Mouse (Mus musculus) neural tube, embryonic 15.5 days (tissue): ENCODE measurements around the gene Madd. TPM values are rescaled to one million over a fixed set of nuclear protein-coding genes. Genes with fewer than 3 reads are reported as not detected.

Experiments
- ATAC-seq: fragments of 200-750 bp; cut with Nextera tagmentation; 2 replicates; pipeline ENCODE4 v1.8.0; 2017; ENCODE audit warnings: mild to moderate bottlenecking, moderate TSS enrichment, moderate library complexity; ENCODE audit not compliant: low FRiP score
- H3K27ac ChIP-seq: fragments of 300-500 bp; sonication (generic); replicated peaks from 2 replicates; pipeline ENCODE4 v1.5.1; 2015; ENCODE audit warnings: mild to moderate bottlenecking, inconsistent platforms
- H3K27me3 ChIP-seq: fragments of 300-500 bp; sonication (generic); replicated peaks from 2 replicates; pipeline ENCODE4 v1.6.1; 2015; ENCODE audit warnings: inconsistent platforms
- H3K36me3 ChIP-seq: fragments of 300-500 bp; sonication (generic); 2 replicates; pipeline ENCODE4 v1.6.1; 2015; ENCODE audit warnings: inconsistent platforms
- H3K4me1 ChIP-seq: fragments of 300-500 bp; sonication (generic); 2 replicates; pipeline ENCODE4 v1.6.1; 2015; ENCODE audit warnings: inconsistent platforms
- H3K4me2 ChIP-seq: fragments of 300-500 bp; sonication (generic); 2 replicates; pipeline ENCODE4 v1.6.1; 2015; ENCODE audit warnings: inconsistent platforms, mild to moderate bottlenecking, moderate library complexity
- H3K4me3 ChIP-seq: fragments of 300-500 bp; sonication (generic); replicated peaks from 2 replicates; pipeline ENCODE4 v1.5.1; 2015; ENCODE audit warnings: mild to moderate bottlenecking, inconsistent platforms
- H3K9ac ChIP-seq: fragments of 300-500 bp; sonication (generic); replicated peaks from 2 replicates; pipeline ENCODE4 v1.6.1; 2015; ENCODE audit warnings: mild to moderate bottlenecking, inconsistent platforms
- H3K9me3 ChIP-seq: fragments of 300-500 bp; sonication (generic); replicated peaks from 2 replicates; pipeline ENCODE4 v1.6.1; 2016; ENCODE audit warnings: inconsistent platforms
- WGBS: fragments of 180-500 bp; shearing (Covaris S2); methylation state at CpG from one replicate; pipeline ENCODE4 v1.1.7; 2015; ENCODE audit warnings: mixed read lengths; 5-methylcytosine and 5-hydroxymethylcytosine counted together
- polyA plus RNA-seq: library from polyadenylated mRNA; unstranded; fragments of >200 nt; fragmentation: Nextera tagmentation; extraction: Ambion mirVana; gene quantifications from 2 replicates; pipeline ENCODE4 v1.2.1, GENCODE M21; 2015

Gene Madd
- polyA plus RNA-seq, 1 experiment from 2014 or later: 54.5 TPM

DNA sequence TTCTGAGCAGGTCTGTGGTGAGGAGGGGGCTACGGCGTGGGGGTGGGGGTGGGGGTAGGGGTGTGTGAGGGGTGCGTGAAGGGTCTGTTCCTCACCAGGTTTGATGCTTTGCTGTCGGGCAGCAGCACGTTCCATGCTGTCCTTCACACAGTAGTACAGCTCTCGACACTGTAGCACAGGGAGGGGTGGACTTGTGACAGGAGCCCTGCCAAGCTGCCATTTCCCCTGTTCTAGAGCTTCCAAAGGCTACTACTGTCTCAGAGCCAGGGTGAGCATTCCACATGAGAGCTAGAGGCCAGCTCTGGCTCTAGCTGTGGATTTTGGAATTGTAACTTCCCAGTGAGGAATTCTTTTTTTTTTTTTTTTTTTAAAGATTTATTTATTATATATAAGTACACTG lies 40.7 kb downstream of the Madd start:
- 94% methylated on average over 6 of the region's 6 CpGs for WGBS
- no peak overlapping the region for H3K4me3 ChIP-seq
- peaks cover 91% of the 10 kb centered on the region for H3K36me3 ChIP-seq
- no peaks in the 10 kb centered on the region for H3K4me1 ChIP-seq
- H3K4me2 ChIP-seq: no peak overlapping the region
- no peaks in the 10 kb centered on the region for H3K9me3 ChIP-seq
- H3K27ac ChIP-seq: no peak overlapping the region
- ATAC-seq: no peak
- H3K27me3 ChIP-seq: no peaks in the 10 kb centered on the region
- H3K9ac ChIP-seq: no peak overlapping the region

DNA sequence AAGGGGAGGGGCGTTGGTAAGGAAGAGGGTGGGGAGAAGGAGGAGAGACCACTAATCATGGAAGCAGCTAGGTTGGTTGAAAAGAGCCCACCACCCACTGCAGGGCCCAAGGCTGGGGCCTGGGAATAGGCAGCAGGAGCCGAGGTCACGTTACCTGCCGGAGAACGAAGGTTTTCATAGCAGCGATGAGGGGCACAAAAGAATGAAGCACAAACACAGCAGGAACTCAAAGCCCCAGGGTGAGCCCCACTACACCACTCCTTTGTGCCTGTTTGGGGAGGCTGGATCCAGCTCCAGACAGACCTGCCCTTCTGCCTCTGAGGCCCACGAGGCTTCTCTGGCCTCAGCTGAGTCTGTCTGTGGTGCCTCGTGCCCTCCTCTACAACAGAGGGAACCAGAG lies 43.9 kb downstream of the Madd start:
- Histone ChIP-seq H3K4me1 (no peaks in the 10 kb centered on the region), H3K4me3 (no peak overlapping the region), H3K27ac (no peak overlapping the region), H3K36me3 (peaks cover 81% of the 10 kb centered on the region), H3K9ac (no peak overlapping the region), H3K4me2 (no peak overlapping the region), H3K27me3 (no peaks in the 10 kb centered on the region), H3K9me3 (no peaks in the 10 kb centered on the region)
- no peak for ATAC-seq
- 68% methylated on average over 8 of the region's 8 CpGs for WGBS

DNA sequence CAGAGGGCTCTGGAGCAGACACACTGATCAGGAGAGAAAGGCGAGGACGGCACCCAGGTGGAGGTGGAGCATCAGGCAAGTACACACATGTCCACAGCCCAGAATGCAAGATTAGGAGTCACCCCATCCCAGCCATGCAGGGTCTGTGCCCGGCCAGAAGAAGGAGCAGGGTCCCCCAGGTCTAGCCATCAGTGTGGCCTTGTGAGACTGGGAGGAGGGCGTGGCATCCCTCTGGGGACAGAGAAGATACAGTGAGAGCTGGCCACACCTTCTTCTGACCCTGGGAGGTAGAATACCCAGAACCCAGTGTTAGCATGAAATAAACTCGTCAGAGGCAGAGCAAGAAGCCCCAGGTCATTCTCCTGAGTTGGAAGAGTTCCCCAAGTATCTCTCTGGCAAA lies 44.3 kb downstream of the Madd start:
- no peaks in the 10 kb centered on the region for H3K4me1 ChIP-seq
- H3K36me3 ChIP-seq: peaks cover 77% of the 10 kb centered on the region
- no peaks in the 10 kb centered on the region for H3K27me3 ChIP-seq
- no peaks in the 10 kb centered on the region for H3K9me3 ChIP-seq
- H3K4me3 ChIP-seq: no peak overlapping the region
- no peak overlapping the region for H3K4me2 ChIP-seq
- ATAC-seq: no peak
- no peak overlapping the region for H3K27ac ChIP-seq
- WGBS: 80% methylated on average over 5 of the region's 5 CpGs
- H3K9ac ChIP-seq: no peak overlapping the region

DNA sequence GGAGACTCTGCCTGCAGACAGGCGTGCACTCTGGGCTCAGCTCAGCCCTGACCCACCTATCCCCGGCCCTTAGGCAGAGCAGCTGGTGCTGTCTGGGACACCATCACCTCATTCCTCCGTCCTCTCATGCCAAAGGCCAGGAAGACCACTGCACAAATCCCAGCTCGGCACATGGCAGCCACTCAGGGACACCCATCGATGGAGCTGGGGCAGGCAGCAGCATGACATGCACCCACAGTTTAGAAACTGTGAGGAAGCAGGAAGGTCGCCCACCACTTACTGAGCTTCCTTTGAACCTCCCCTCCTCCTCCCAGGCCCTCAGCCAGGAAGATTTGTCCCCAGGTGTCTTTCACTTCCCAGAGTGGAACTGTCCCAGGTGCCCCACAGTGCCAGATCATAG lies 46.2 kb downstream of the Madd start:
- peaks cover 63% of the 10 kb centered on the region for H3K36me3 ChIP-seq
- no peak overlapping the region for H3K4me3 ChIP-seq
- no peaks in the 10 kb centered on the region for H3K27me3 ChIP-seq
- WGBS: 87% methylated on average over 6 of the region's 6 CpGs
- H3K4me2 ChIP-seq: no peak overlapping the region
- no peaks in the 10 kb centered on the region for H3K9me3 ChIP-seq
- H3K4me1 ChIP-seq: no peaks in the 10 kb centered on the region
- no peak for ATAC-seq
- no peak overlapping the region for H3K9ac ChIP-seq
- no peak overlapping the region for H3K27ac ChIP-seq

DNA sequence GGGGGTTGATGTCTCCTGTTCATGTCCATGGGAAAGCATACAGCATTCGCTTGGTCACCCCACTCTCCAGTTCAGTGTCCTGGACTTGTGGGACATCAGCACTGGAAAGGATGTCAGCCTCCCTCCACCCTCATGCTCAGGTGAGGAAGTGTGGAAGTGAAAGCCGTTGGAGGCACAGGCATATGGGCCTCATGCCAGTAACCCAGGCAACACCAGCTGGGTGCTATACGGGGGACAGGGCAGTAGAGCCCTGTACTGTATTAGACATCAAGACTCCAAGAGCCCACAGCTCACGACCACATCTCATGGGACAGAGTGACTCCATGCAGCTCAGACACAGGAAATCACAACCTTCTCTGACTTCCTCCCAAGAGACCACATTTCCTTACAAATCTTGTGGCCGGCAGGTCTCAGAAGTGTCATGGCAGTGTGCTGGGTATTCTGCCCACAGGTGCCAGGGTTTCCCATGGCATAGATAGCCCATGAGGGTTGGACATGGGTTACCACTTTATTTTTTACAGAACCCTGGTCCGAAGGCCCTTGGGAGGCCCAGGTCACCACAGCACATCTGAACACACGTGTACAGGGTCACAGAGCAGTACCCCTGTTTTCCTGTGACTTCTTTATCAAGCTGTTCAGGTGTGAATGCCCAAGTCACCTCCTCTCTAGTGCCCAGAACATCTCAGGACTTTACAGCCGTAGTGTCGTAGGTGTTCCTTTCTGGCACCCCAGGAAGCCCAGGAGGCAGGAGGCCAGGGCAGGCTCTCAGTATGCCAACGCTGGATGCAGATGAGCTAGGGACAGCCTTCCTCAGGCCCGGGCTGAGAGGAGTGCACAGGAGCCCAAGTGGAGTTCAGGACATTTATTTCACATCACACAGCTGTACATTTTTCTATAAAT lies 46.9 kb downstream of the Madd start:
- Histone ChIP-seq H3K9ac (no peak overlapping the region), H3K9me3 (no peaks in the 10 kb centered on the region), H3K36me3 (peaks cover 57% of the 10 kb centered on the region), H3K4me2 (no peak overlapping the region), H3K27ac (no peak overlapping the region), H3K4me1 (no peaks in the 10 kb centered on the region), H3K4me3 (no peak overlapping the region), H3K27me3 (no peaks in the 10 kb centered on the region)
- no peak for ATAC-seq
- 83% methylated on average over 11 of the region's 11 CpGs for WGBS

DNA sequence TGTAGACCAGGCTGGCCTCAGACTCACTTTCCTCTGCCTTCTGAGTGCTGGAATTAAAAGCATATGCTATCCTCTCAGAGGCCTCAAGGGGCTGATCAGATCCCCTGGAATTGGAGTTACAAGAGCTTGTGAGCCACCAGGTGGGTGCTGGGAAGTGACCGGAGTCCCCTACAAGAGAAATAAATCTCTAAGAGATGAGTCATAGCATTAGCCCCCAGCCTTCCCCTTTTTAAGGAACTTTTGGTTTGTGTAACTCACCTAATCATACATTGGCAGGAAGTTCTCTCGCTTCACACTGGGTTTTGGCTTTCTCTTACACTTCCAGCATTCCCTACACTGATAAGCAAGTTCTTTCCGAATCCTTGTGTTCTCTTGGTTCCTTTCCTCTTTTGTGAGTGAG lies 51.6 kb downstream of the Madd start:
- Histone ChIP-seq H3K4me2 (no peak overlapping the region), H3K27me3 (no peaks in the 10 kb centered on the region), H3K4me3 (no peak overlapping the region), H3K9ac (no peak overlapping the region), H3K36me3 (peaks cover 10% of the 10 kb centered on the region; the same call in 1 of the 2 replicates), H3K27ac (no peak overlapping the region), H3K4me1 (no peaks in the 10 kb centered on the region), H3K9me3 (no peaks in the 10 kb centered on the region)
- ATAC-seq: no peak
- 86% methylated on average over 3 of the region's 3 CpGs for WGBS

DNA sequence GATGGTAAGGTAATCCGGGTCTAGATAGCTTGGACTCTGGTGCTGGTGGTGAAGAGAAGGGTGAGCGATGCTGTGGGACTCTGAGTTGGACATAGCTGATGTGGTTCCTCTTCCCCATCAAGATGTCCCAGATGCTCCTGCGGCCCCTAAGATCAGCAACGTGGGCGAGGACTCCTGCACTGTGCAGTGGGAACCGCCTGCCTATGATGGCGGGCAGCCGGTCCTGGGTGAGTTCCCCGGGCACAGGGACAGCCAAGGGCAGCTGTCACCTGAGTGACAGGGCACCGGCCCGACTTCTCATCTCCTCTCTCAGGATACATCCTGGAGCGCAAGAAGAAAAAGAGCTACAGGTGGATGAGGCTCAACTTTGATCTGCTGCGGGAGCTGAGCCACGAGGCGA lies 52.4 kb downstream of the Madd start:
- no peak for ATAC-seq
- Histone ChIP-seq H3K27me3 (no peaks in the 10 kb centered on the region), H3K9me3 (no peaks in the 10 kb centered on the region), H3K4me3 (no peak overlapping the region), H3K9ac (no peak overlapping the region), H3K27ac (no peak overlapping the region), H3K36me3 (0 out of 2 replicates have a peak, but pooled peaks cover 2% of the 10 kb centered on the region), H3K4me2 (no peak overlapping the region), H3K4me1 (no peaks in the 10 kb centered on the region)
- WGBS: 95% methylated on average over 15 of the region's 15 CpGs

DNA sequence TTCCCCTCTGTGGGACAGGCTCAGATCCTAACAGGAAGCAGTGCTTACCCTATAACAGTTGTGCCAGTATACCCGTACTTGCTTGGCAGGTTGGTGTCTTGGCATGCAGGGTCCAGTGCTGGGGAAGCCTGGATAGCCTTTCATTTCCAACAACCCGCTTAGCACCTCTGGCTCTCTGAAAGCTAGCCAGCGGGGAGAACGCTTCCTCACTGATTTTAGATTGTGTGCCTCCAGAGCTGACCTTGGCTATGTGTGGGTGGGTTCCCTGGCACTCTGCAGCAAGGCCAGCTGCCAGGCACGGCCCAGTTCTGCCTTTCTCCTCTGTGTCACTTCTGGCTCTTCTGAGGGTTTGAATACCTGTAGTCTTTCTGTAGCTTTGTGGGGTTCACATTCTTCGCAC lies 53.5 kb downstream of the Madd start:
- Histone ChIP-seq H3K27me3 (no peaks in the 10 kb centered on the region), H3K4me3 (no peak overlapping the region), H3K36me3 (no peaks in the 10 kb centered on the region), H3K4me1 (no peaks in the 10 kb centered on the region), H3K9ac (no peak overlapping the region), H3K27ac (no peak overlapping the region), H3K4me2 (no peak overlapping the region), H3K9me3 (no peaks in the 10 kb centered on the region)
- WGBS: 93% methylated on average over 6 of the region's 6 CpGs
- ATAC-seq: no peak

DNA sequence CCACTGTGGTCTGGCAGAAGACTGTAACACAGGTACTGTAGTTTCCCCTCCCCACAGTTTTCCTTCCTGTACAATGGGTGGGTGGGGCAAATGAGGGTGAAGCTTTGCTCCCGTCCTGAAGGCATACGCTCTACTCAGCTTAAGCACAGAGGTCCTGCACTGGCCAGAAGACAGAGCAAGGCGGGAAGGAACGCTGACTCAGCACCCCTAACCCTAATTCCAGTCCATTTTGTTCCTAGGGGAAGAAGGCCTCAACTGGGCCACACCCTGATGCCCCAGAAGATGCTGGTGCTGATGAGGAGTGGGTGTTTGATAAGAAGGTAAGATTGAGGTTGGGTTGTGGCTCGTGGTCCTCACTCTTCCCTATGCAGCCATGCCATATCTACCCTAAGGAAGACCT lies 54.9 kb downstream of the Madd start:
- H3K4me1 ChIP-seq: no peaks in the 10 kb centered on the region
- H3K36me3 ChIP-seq: no peaks in the 10 kb centered on the region
- no peak overlapping the region for H3K27ac ChIP-seq
- no peaks in the 10 kb centered on the region for H3K27me3 ChIP-seq
- 87% methylated on average over 5 of the region's 5 CpGs for WGBS
- no peak for ATAC-seq
- H3K9me3 ChIP-seq: no peaks in the 10 kb centered on the region
- no peak overlapping the region for H3K4me3 ChIP-seq
- H3K9ac ChIP-seq: no peak overlapping the region
- no peak overlapping the region for H3K4me2 ChIP-seq

DNA sequence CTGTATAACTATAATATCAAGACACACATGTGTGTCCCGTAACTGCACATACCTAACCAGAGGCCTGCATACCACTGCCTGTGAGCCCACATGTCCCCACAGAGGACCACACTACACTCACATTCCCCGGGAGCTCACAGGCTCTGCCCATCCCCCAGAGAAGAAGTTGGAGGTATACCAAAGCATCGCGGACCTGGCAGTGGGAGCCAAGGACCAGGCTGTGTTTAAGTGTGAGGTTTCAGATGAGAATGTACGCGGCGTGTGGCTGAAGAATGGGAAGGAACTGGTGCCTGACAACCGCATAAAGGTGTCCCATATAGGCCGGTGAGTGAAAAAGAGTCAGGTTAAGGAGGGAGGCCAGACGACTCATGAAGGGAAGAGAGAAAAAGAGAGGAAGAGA lies 58.5 kb downstream of the Madd start:
- no peaks in the 10 kb centered on the region for H3K9me3 ChIP-seq
- H3K4me3 ChIP-seq: no peak overlapping the region
- no peak overlapping the region for H3K27ac ChIP-seq
- no peaks in the 10 kb centered on the region for H3K36me3 ChIP-seq
- ATAC-seq: no peak
- 93% methylated on average over 10 of the region's 10 CpGs for WGBS
- H3K9ac ChIP-seq: no peak overlapping the region
- H3K4me1 ChIP-seq: no peaks in the 10 kb centered on the region
- H3K4me2 ChIP-seq: no peak overlapping the region
- no peaks in the 10 kb centered on the region for H3K27me3 ChIP-seq

DNA sequence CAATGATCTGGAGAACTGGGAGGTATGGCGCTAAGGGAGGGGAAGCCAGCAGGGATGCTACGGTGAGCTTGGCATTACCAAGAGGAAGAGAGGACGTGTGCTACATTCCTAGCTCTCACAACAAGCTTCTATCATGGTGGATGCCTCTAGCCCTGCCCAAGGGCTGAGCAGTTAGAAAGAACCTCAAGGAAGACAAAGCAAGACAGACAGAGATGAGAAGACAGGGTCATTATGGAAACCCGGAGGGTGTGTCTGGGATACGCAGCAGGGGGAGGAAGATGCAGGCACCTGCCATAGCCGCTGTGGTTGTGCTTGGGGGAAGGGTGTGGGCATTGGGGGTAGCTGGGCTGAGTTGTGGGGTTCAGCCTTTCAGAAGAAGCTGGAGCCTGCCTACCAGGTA lies 60.1 kb downstream of the Madd start:
- WGBS: 79% methylated on average over 6 of the region's 6 CpGs
- Histone ChIP-seq H3K4me3 (no peak overlapping the region), H3K27ac (no peak overlapping the region), H3K4me2 (no peak overlapping the region), H3K27me3 (no peaks in the 10 kb centered on the region), H3K9ac (no peak overlapping the region), H3K9me3 (no peaks in the 10 kb centered on the region), H3K4me1 (no peaks in the 10 kb centered on the region), H3K36me3 (no peaks in the 10 kb centered on the region)
- ATAC-seq: no peak

DNA sequence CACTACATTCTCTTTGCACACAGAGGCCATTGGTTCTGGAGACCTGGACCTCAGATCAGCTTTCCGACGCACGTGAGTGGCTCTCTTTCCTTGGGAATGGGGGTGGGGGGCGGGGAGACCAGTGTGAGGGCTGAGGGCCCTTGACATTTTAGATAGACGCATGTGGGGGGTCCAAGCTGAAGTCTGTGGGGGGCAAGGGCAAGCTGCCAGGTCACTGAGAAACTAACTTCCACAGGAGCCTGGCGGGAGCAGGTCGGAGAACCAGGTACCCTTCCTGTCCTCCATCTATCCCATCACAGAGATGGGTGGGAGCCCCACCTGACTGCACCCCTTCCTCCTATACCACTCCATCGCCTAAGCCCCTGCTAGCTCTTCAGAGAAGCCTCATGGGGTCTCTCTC lies 62.1 kb downstream of the Madd start:
- ATAC-seq: no peak
- Histone ChIP-seq H3K27me3 (no peaks in the 10 kb centered on the region), H3K9me3 (no peaks in the 10 kb centered on the region), H3K4me3 (no peak overlapping the region), H3K27ac (no peak overlapping the region), H3K36me3 (no peaks in the 10 kb centered on the region), H3K9ac (no peak overlapping the region), H3K4me2 (no peak overlapping the region), H3K4me1 (no peaks in the 10 kb centered on the region)
- 69% methylated on average over 8 of the region's 8 CpGs for WGBS
